Mouse (Mus musculus) ES-Bruce4 (cell line): ENCODE results near the gene Rptor. TPM values are rescaled to one million over a fixed set of nuclear protein-coding genes. Genes with fewer than 3 reads are reported as not detected.

ENCODE experiments used
- H3K27ac ChIP-seq: 2 replicates; pipeline ENCODE4 v1.5.1; 2012; ENCODE audit warnings: low read length, inconsistent platforms; ENCODE audit not compliant: insufficient read depth
- H3K27me3 ChIP-seq: 2 replicates; pipeline ENCODE4 v1.6.1; 2012; ENCODE audit warnings: mild to moderate bottlenecking, low read length, inconsistent platforms; ENCODE audit not compliant: control insufficient read depth, poor library complexity, insufficient read depth, severe bottlenecking
- H3K36me3 ChIP-seq: 2 replicates; pipeline ENCODE4 v1.6.1; 2012; ENCODE audit warnings: inconsistent platforms, mild to moderate bottlenecking, low read length, moderate library complexity; ENCODE audit not compliant: control insufficient read depth, poor library complexity, insufficient read depth, severe bottlenecking
- H3K4me1 ChIP-seq: one replicate; pipeline ENCODE4 v1.8.1; 2011; ENCODE audit warnings: low read length; ENCODE audit not compliant: control insufficient read depth, insufficient read depth
- H3K4me3 ChIP-seq: 2 replicates; pipeline ENCODE4 v1.5.1; 2011; ENCODE audit warnings: low read depth, mild to moderate bottlenecking, low read length
- H3K9ac ChIP-seq: 2 replicates; pipeline ENCODE4 v1.6.1; 2012; ENCODE audit warnings: low read depth, mild to moderate bottlenecking, inconsistent platforms; ENCODE audit not compliant: poor library complexity, severe bottlenecking
- H3K9me3 ChIP-seq: replicated peaks from 2 replicates; pipeline ENCODE4 v1.6.1; 2012; ENCODE audit warnings: mild to moderate bottlenecking, low read length, inconsistent platforms; ENCODE audit not compliant: control insufficient read depth, poor library complexity, insufficient read depth, severe bottlenecking
- CTCF ChIP-seq: IDR thresholded peaks from one replicate; pipeline ENCODE4 v1.8.1; 2011; ENCODE audit warnings: low read depth, low read length
- EP300 ChIP-seq: IDR thresholded peaks from 2 replicates; pipeline ENCODE4 v1.6.1; 2011; ENCODE audit warnings: low read depth, low read length; ENCODE audit not compliant: insufficient read depth
- POLR2A ChIP-seq: IDR thresholded peaks from one replicate; pipeline ENCODE4 v1.8.1; 2011; ENCODE audit warnings: low read length; ENCODE audit not compliant: insufficient read depth
- polyA plus RNA-seq: library from polyadenylated mRNA; stranded (reverse); fragments of >200 nt; gene quantifications from 2 replicates; pipeline ENCODE4 v1.2.4, GENCODE M21; 2011; ENCODE audit warnings: low read depth; ENCODE audit not compliant: missing spikeins, insufficient read depth, insufficient read length

Rptor gene
- polyA plus RNA-seq, 1 experiment: 41.5 TPM

- Histone ChIP-seq H3K27me3 (no peaks in the 10 kb centered on the region), H3K4me1 (no peaks in the 10 kb centered on the region), H3K9ac (no peak overlapping the region), H3K36me3 (no peaks in the 10 kb centered on the region), H3K4me3 (no peak overlapping the region), H3K9me3 (no peaks in the 10 kb centered on the region), H3K27ac (no peak overlapping the region)
- no peak for TF ChIP-seq EP300
- TF ChIP-seq POLR2A: no peak
- TF ChIP-seq CTCF: no peak
These were observed 129.7 kb downstream of the Rptor start for GRCm38 (mm10) chr11:119732362-119732761.

GRCm38 (mm10) chr11:119732961-119733656 lies 130.4 kb downstream of the Rptor start:
- no peak for TF ChIP-seq POLR2A
- TF ChIP-seq EP300: no peak
- no peak for TF ChIP-seq CTCF
- Histone ChIP-seq H3K27ac (no peak overlapping the region), H3K9me3 (no peaks in the 10 kb centered on the region), H3K9ac (no peak overlapping the region), H3K4me1 (no peaks in the 10 kb centered on the region), H3K36me3 (no peaks in the 10 kb centered on the region), H3K27me3 (no peaks in the 10 kb centered on the region), H3K4me3 (no peak overlapping the region)

DNA sequence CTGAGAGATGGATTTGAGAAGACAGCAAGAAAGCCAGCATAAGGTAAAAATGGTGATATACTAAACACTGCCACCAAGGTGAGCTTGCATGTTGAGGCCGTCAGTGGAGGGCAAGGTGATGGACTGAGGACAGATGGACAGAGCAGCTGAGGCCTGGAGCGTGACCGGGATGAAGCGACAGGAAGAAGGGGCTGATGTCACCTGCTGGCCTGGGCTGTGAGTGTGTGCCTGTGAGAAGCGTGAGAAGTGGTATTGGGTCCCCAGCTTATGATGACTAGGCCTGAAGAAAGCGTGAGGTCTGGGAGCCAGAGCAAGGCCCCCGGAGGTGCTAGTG lies 130.9 kb downstream of the Rptor start:
- Histone ChIP-seq H3K36me3 (no peaks in the 10 kb centered on the region), H3K4me1 (no peaks in the 10 kb centered on the region), H3K27me3 (no peaks in the 10 kb centered on the region), H3K27ac (no peak overlapping the region), H3K9ac (no peak overlapping the region), H3K9me3 (no peaks in the 10 kb centered on the region), H3K4me3 (no peak overlapping the region)
- no peak for TF ChIP-seq POLR2A
- no peak for TF ChIP-seq EP300

DNA sequence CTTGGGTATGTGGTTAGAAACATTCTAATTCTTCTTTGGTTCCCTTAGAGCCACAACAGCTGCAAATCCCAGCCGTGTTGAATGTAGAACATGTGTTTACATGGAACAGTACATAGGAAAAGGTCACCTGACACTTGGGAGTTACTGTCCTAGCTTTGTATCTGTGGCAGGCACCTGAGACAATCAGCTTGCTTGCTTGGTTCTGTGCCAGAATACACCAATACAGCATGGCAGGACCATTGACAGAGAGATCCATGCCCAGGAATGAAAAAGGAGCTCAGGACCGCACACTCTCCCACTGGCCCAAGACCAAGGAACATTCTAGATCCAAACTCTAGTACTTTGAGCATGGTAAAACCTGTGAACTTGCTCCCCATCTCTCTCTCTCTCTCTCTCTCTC lies 132.4 kb downstream of the Rptor start:
- Histone ChIP-seq H3K27me3 (no peaks in the 10 kb centered on the region), H3K27ac (no peak overlapping the region), H3K4me1 (no peaks in the 10 kb centered on the region), H3K9me3 (no peaks in the 10 kb centered on the region), H3K9ac (no peak overlapping the region), H3K36me3 (no peaks in the 10 kb centered on the region), H3K4me3 (no peak overlapping the region)
- TF ChIP-seq CTCF: no peak

DNA sequence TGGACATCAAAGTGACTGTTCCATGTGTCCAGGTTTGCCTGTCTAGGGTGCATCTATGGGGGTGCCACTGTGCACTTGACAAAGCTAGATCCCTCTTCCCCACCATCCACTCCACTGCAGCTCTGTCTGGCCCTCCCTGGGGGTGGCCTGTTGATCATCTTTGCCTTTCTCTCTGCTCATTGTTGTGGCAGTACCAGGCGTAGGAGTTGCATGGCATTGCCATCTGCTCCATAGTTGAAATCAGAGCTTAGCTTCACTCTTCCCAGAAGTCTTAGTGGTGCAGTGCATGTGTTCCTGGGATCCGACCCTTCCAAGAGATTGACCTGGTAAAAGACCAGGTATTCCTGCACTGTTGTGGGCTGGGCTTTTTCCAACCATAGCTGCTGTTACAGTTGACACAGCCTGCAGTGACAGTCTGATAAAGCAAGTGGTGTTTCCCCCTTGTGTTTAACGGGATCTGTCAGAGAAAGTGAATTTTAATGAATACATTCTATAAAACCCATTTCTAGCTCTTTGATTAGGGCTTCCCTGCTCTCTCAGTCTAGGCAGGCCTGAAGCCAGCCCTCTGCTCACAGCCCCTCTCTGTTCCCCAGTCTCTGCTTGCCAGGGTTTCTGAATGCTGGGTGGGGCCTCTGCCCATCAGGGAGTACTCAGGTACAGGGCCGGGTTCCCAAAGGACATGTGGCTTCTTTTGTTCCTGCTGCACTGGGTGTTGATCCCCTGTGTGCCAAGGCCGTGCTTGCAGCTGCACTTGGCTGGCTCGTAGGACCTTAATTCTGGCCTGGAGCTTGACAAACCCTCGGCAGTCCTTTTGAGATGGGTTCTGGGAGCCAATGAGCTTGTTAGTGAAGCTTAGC lies 136.5 kb downstream of the Rptor start:
- Histone ChIP-seq H3K36me3 (no peaks in the 10 kb centered on the region), H3K9me3 (no peaks in the 10 kb centered on the region), H3K9ac (no peak overlapping the region), H3K27ac (no peak overlapping the region), H3K4me1 (no peaks in the 10 kb centered on the region), H3K27me3 (no peaks in the 10 kb centered on the region), H3K4me3 (no peak overlapping the region)
- TF ChIP-seq POLR2A (no peak), CTCF (no peak), EP300 (no peak)

GRCm38 (mm10) chr11:119741401-119741800 lies 138.7 kb downstream of the Rptor start:
- Histone ChIP-seq H3K27ac (no peak overlapping the region), H3K9me3 (no peaks in the 10 kb centered on the region), H3K9ac (no peak overlapping the region), H3K27me3 (no peaks in the 10 kb centered on the region), H3K4me3 (no peak overlapping the region), H3K4me1 (peaks cover 3% of the 10 kb centered on the region), H3K36me3 (no peaks in the 10 kb centered on the region)
- TF ChIP-seq EP300: no peak
- TF ChIP-seq CTCF: no peak
